Mouse (Mus musculus) myocyte (in vitro differentiated cells): ENCODE data around the gene Hist1h3d. TPM values are rescaled to one million over a fixed set of nuclear protein-coding genes. Genes with fewer than 3 reads are reported as not detected.

ENCODE experiments used
- H3K27me3 ChIP-seq: one replicate; pipeline ENCODE4 v1.6.1; 2011; ENCODE audit not compliant: control insufficient read depth, insufficient read depth, insufficient read length
- H3K36me3 ChIP-seq: one replicate; pipeline ENCODE4 v1.6.1; 2011; ENCODE audit not compliant: control insufficient read depth, insufficient read depth
- H3K4me2 ChIP-seq: one replicate; pipeline ENCODE4 v1.6.1; 2011; ENCODE audit warnings: low read depth, control low read depth
- H3K4me3 ChIP-seq: one replicate; pipeline ENCODE4 v1.5.1; 2011; ENCODE audit warnings: mild to moderate bottlenecking, control low read depth, moderate library complexity
- H3K79me2 ChIP-seq: one replicate; pipeline ENCODE4 v1.6.1; 2011; ENCODE audit not compliant: control insufficient read depth, insufficient read depth
- H3ac ChIP-seq: one replicate; pipeline ENCODE4 v1.6.1; 2011; ENCODE audit not compliant: control insufficient read depth, insufficient read length
- CEBPB ChIP-seq: IDR thresholded peaks from 2 replicates; pipeline ENCODE4 v1.6.1; 2011; ENCODE audit warnings: mild to moderate bottlenecking, moderate library complexity; ENCODE audit not compliant: poor library complexity, insufficient read depth, severe bottlenecking
- E2F4 ChIP-seq: IDR thresholded peaks from one replicate; pipeline ENCODE4 v1.6.1; 2011; ENCODE audit warnings: mild to moderate bottlenecking, control low read depth, moderate library complexity; ENCODE audit not compliant: insufficient read depth
- MAX ChIP-seq: IDR thresholded peaks from one replicate; pipeline ENCODE4 v1.6.1; 2011; ENCODE audit warnings: low read depth, mild to moderate bottlenecking, control low read depth
- MYOD1 ChIP-seq, 3 experiments: IDR thresholded peaks; one replicate each; pipeline ENCODE4 v1.6.1; 2011; ENCODE audit warnings: control low read depth in 2 of 3, low read depth in 2 of 3, mild to moderate bottlenecking in 2 of 3, moderate library complexity in 1 of 3; ENCODE audit not compliant: insufficient read length in 2 of 3, control insufficient read depth in 1 of 3
- MYOG ChIP-seq, 3 experiments: IDR thresholded peaks; one replicate each; pipeline ENCODE4 v1.6.1; 2011; ENCODE audit warnings: control low read depth in 2 of 3, low read depth in 2 of 3, mild to moderate bottlenecking in 2 of 3; ENCODE audit not compliant: insufficient read length in 2 of 3, control insufficient read depth in 1 of 3, insufficient read depth in 1 of 3
- POLR2A ChIP-seq: IDR thresholded peaks from one replicate; pipeline ENCODE4 v1.6.1; 2011; ENCODE audit warnings: low read depth, mild to moderate bottlenecking, control low read depth, moderate library complexity; ENCODE audit not compliant: insufficient read length
- POLR2AphosphoS2 ChIP-seq: IDR thresholded peaks from one replicate; pipeline ENCODE4 v1.6.1; 2011; ENCODE audit warnings: low read depth, control low read depth; ENCODE audit not compliant: insufficient read length
- REST ChIP-seq: IDR thresholded peaks from one replicate; pipeline ENCODE4 v1.6.1; 2011; ENCODE audit warnings: mild to moderate bottlenecking, control low read depth, moderate library complexity; ENCODE audit not compliant: insufficient read depth, insufficient read length
- SRF ChIP-seq: IDR thresholded peaks from one replicate; pipeline ENCODE4 v1.6.1; 2011; ENCODE audit warnings: low read depth; ENCODE audit not compliant: control insufficient read depth, insufficient read length
- TCF12 ChIP-seq: IDR thresholded peaks from one replicate; pipeline ENCODE4 v1.6.1; 2011; ENCODE audit warnings: mild to moderate bottlenecking, control low read depth; ENCODE audit not compliant: poor library complexity, insufficient read depth, severe bottlenecking
- TCF3 ChIP-seq: IDR thresholded peaks from one replicate; pipeline ENCODE4 v1.6.1; 2011; ENCODE audit warnings: low read depth, control low read depth; ENCODE audit not compliant: insufficient read length
- USF1 ChIP-seq: IDR thresholded peaks from one replicate; pipeline ENCODE4 v1.6.1; 2011; ENCODE audit warnings: low read depth, mild to moderate bottlenecking, control low read depth, moderate library complexity
- polyA plus RNA-seq: library from polyadenylated mRNA; unstranded; fragments of >200 nt; fragmentation: generic; extraction: Trizol; gene quantifications from one replicate; pipeline ENCODE4 v1.2.1, GENCODE M21; 2012; ENCODE audit warnings: missing spikeins

Hist1h3d gene
- polyA plus RNA-seq, 1 experiment: 2.5 TPM

- no peaks in the 10 kb centered on the region for H3K36me3 ChIP-seq
- H3K4me2 ChIP-seq: no peak overlapping the region
- no peak overlapping the region for H3K4me3 ChIP-seq
- H3ac ChIP-seq: no peak overlapping the region
- TF ChIP-seq MAX: no peak
- no peak for TF ChIP-seq MYOG (IDR thresholded peaks at IDR 0.05; ENCODE audit: control insufficient read depth in 1 of 3, insufficient read depth in 1 of 3, insufficient read length in 2 of 3, low read depth in 2 of 3)
- H3K79me2 ChIP-seq: no peaks in the 10 kb centered on the region
- H3K27me3 ChIP-seq: no peaks in the 10 kb centered on the region
Measured at GRCm38 (mm10) chr13:23597957-23598356, 22.4 kb downstream of the Hist1h3d start.

DNA sequence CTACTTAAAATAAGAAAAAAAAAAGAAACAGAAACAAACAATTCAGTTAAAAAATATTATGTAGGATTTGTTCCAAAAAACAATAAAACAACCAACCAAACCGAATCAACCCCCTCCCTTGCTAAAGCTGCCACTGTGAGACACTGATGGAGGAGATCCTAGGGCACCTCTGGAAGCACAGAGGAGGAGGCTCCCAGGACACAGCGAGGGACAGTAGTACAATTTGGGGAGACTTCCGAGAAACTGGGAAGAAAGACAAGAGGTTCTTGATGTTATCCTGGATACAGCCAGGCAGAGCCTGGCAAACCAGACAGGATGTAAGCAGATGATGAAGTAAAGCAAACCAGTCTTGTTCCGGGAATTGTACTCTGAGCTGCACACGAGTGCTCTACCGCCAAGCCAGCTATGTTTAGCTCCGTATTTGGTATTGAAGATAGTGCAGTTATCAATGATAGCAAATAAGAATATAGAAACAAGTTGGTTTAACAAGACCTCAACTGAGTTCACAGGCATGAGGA lies 27.7 kb downstream of the Hist1h3d start:
- no peak for TF ChIP-seq MAX
- TF ChIP-seq E2F4: no peak
- no peak for TF ChIP-seq POLR2AphosphoS2
- TF ChIP-seq REST: no peak
- no peak for TF ChIP-seq TCF3
- TF ChIP-seq POLR2A: no peak
- no peak for TF ChIP-seq TCF12
- TF ChIP-seq CEBPB: no peak
- TF ChIP-seq MYOG (IDR thresholded peaks at IDR 0.05; ENCODE audit: control insufficient read depth in 1 of 3, insufficient read depth in 1 of 3, insufficient read length in 2 of 3, low read depth in 2 of 3): no peak
- no peak for TF ChIP-seq MYOD1 (IDR thresholded peaks at IDR 0.05; ENCODE audit: control insufficient read depth in 1 of 3, insufficient read length in 2 of 3, low read depth in 2 of 3)
- TF ChIP-seq USF1: no peak
- no peak for TF ChIP-seq SRF
- no peak overlapping the region for H3ac ChIP-seq
- no peaks in the 10 kb centered on the region for H3K79me2 ChIP-seq

DNA sequence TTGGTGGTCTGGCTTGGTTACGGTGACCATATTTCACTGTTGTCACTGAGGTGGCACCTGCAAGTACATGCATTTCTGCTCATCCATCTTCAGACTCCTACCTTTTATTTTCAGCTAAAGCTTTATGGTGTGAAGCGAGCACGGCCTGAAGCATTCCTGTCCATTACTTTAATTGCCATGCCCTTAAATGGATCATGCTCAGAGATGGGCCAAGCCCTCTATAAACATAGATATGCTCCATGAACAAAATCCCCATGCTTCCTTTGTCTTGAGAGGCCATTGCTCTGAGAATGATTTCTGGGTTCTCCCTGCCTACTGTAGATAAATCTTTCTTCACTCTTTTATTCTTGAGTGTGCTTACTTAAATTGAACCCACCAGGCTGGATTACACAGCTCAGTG lies 28.9 kb downstream of the Hist1h3d start:
- no peak overlapping the region for H3ac ChIP-seq
- no peak overlapping the region for H3K4me3 ChIP-seq
- no peaks in the 10 kb centered on the region for H3K79me2 ChIP-seq
- H3K4me2 ChIP-seq: no peak overlapping the region
- TF ChIP-seq TCF3: no peak
- TF ChIP-seq POLR2AphosphoS2: no peak
- TF ChIP-seq REST: no peak
- TF ChIP-seq POLR2A: no peak
- no peak for TF ChIP-seq TCF12
- TF ChIP-seq MAX: no peak
- TF ChIP-seq USF1: no peak
- no peak for TF ChIP-seq E2F4
- no peak for TF ChIP-seq MYOD1 (IDR thresholded peaks at IDR 0.05; ENCODE audit: control insufficient read depth in 1 of 3, insufficient read length in 2 of 3, low read depth in 2 of 3)
- no peak for TF ChIP-seq SRF
- no peak for TF ChIP-seq CEBPB
- no peak for TF ChIP-seq MYOG (IDR thresholded peaks at IDR 0.05; ENCODE audit: control insufficient read depth in 1 of 3, insufficient read depth in 1 of 3, insufficient read length in 2 of 3, low read depth in 2 of 3)
- no peaks in the 10 kb centered on the region for H3K27me3 ChIP-seq
- H3K36me3 ChIP-seq: no peaks in the 10 kb centered on the region

More for the DNA sequence above, 27.7 kb downstream of the Hist1h3d start:
- Histone ChIP-seq H3K36me3 (no peaks in the 10 kb centered on the region), H3K4me3 (no peak overlapping the region), H3K4me2 (no peak overlapping the region), H3K27me3 (no peaks in the 10 kb centered on the region)

GRCm38 (mm10) chr13:23605052-23605451 lies 29.5 kb downstream of the Hist1h3d start:
- TF ChIP-seq TCF12: no peak
- TF ChIP-seq REST: no peak
- TF ChIP-seq MAX: no peak
- TF ChIP-seq USF1: no peak
- TF ChIP-seq MYOD1 (IDR thresholded peaks at IDR 0.05; ENCODE audit: control insufficient read depth in 1 of 3, insufficient read length in 2 of 3, low read depth in 2 of 3): no peak
- no peak for TF ChIP-seq SRF
- no peak for TF ChIP-seq POLR2A
- no peak for TF ChIP-seq MYOG (IDR thresholded peaks at IDR 0.05; ENCODE audit: control insufficient read depth in 1 of 3, insufficient read depth in 1 of 3, insufficient read length in 2 of 3, low read depth in 2 of 3)
- TF ChIP-seq POLR2AphosphoS2: no peak
- no peak for TF ChIP-seq TCF3
- Histone ChIP-seq H3K36me3 (no peaks in the 10 kb centered on the region), H3K27me3 (no peaks in the 10 kb centered on the region), H3K79me2 (no peaks in the 10 kb centered on the region), H3K4me3 (no peak overlapping the region), H3ac (no peak overlapping the region), H3K4me2 (no peak overlapping the region)

DNA sequence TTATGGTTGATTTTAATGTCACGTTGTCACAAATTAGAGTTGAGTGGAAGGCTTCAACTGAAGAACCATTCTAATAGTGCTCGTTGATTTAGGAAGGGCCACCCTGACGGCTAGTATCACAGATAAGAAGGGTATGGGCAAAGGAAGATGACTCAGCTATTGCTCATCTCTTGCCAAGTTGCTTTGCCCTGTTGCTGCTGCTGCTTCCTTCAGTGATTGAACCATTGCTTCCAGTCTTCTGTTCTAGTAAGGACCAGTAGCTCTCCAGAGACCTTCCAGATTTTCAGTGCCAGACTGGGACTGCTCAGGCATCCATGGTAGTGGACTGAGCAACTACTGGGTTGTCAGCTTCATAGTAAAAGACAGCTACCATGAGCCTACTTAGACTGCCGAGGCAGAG lies 33.6 kb downstream of the Hist1h3d start:
- H3K36me3 ChIP-seq: no peaks in the 10 kb centered on the region
- H3ac ChIP-seq: no peak overlapping the region
- TF ChIP-seq TCF12 (no peak), POLR2AphosphoS2 (no peak), USF1 (no peak), REST (no peak), MAX (no peak), E2F4 (no peak), CEBPB (no peak), TCF3 (no peak), POLR2A (no peak), MYOG (IDR thresholded peaks at IDR 0.05; ENCODE audit: control insufficient read depth in 1 of 3, insufficient read depth in 1 of 3, insufficient read length in 2 of 3, low read depth in 2 of 3) (no peak), MYOD1 (IDR thresholded peaks at IDR 0.05; ENCODE audit: control insufficient read depth in 1 of 3, insufficient read length in 2 of 3, low read depth in 2 of 3) (no peak), SRF (no peak)
- no peak overlapping the region for H3K4me2 ChIP-seq
- H3K79me2 ChIP-seq: no peaks in the 10 kb centered on the region
- H3K4me3 ChIP-seq: no peak overlapping the region
- H3K27me3 ChIP-seq: no peaks in the 10 kb centered on the region
